Mouse (Mus musculus): ENCODE measurements around the gene Arhgef3.

DNA sequence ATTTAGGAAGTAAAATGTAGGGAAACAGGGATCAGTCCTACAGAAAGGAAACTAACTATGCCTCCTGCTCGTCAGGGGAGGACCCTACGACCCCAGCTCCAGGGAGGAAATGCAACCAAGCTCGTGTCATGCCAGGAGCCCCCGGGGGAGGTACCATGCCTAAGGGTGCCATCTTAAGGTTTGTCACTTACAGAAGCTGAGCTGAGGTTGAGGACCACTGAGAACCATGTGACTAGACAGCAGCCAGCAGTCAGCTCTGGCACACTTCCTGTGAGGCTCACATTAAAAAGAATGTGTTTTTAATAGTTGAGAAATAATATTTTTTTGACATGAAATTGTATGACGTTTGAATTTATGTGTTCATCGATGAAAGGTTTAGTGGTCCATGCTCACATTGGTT is 242.4 kb downstream of the Arhgef3 start:
- TF ChIP-seq CTCF (IDR thresholded peaks at IDR 0.05; ENCODE audit: insufficient read depth, low read length) (no peak), POLR2A (IDR thresholded peaks at IDR 0.05; ENCODE audit: borderline replicate concordance, extremely low read depth, low read depth, low read length) (no peak)

Measured in lung, adult 2 months (tissue).